Mouse (Mus musculus) neural tube, embryonic 12.5 days (tissue): ENCODE results near the gene Extl1. TPM values are rescaled to one million over a fixed set of nuclear protein-coding genes. Genes with fewer than 3 reads are reported as not detected.

Source experiments
- ATAC-seq: fragments of 200-750 bp; cut with Nextera tagmentation; 2 replicates; pipeline ENCODE4 v1.8.0; 2017; ENCODE audit warnings: low read depth, mild to moderate bottlenecking, moderate TSS enrichment, moderate library complexity; ENCODE audit not compliant: low FRiP score
- H3K27ac ChIP-seq: fragments of 300-500 bp; sonication (generic); 2 replicates; pipeline ENCODE4 v1.5.1; 2016
- H3K27me3 ChIP-seq: fragments of 300-500 bp; sonication (generic); replicated peaks from 2 replicates; pipeline ENCODE4 v1.6.1; 2016; ENCODE audit warnings: mild to moderate bottlenecking
- H3K36me3 ChIP-seq: fragments of 300-500 bp; sonication (generic); 2 replicates; pipeline ENCODE4 v1.6.1; 2016; ENCODE audit warnings: mild to moderate bottlenecking
- H3K4me1 ChIP-seq: fragments of 300-500 bp; sonication (generic); 2 replicates; pipeline ENCODE4 v1.6.1; 2016
- H3K4me2 ChIP-seq: fragments of 300-500 bp; sonication (generic); replicated peaks from 2 replicates; pipeline ENCODE4 v1.6.1; 2016; ENCODE audit warnings: mild to moderate bottlenecking
- H3K4me3 ChIP-seq: fragments of 300-500 bp; sonication (generic); 2 replicates; pipeline ENCODE4 v1.5.1; 2016
- H3K9ac ChIP-seq: fragments of 300-500 bp; sonication (generic); 2 replicates; pipeline ENCODE4 v1.6.1; 2016; ENCODE audit warnings: mild to moderate bottlenecking
- H3K9me3 ChIP-seq: fragments of 300-500 bp; sonication (generic); 2 replicates; pipeline ENCODE4 v1.6.1; 2016; ENCODE audit warnings: mild to moderate bottlenecking
- WGBS: fragments of 180-500 bp; shearing (Covaris S2); methylation state at CpG from one replicate; pipeline ENCODE4 v1.1.7; 2016; 5-methylcytosine and 5-hydroxymethylcytosine counted together
- polyA plus RNA-seq: library from polyadenylated mRNA; unstranded; fragments of >200 nt; fragmentation: Nextera tagmentation; extraction: Ambion mirVana; gene quantifications from 2 replicates; pipeline ENCODE4 v1.2.1, GENCODE M21; 2016

Extl1 gene
- polyA plus RNA-seq, 1 experiment from 2014 or later, result 0.53 TPM

- H3K4me2 ChIP-seq, result no peak overlapping the region
- H3K9ac ChIP-seq, result no peak overlapping the region
- H3K27ac ChIP-seq, result no peak overlapping the region
- H3K4me3 ChIP-seq, result no peak overlapping the region
- ATAC-seq, result no peak
- H3K36me3 ChIP-seq, result no peaks in the 10 kb centered on the region
- H3K9me3 ChIP-seq, result no peaks in the 10 kb centered on the region
- no peaks in the 10 kb centered on the region for H3K4me1 ChIP-seq
- no peaks in the 10 kb centered on the region for H3K27me3 ChIP-seq
- WGBS, result 87% methylated on average over 8 of the region's 8 CpGs
These were observed 4.1 kb downstream of the Extl1 start for GRCm38 (mm10) chr4:134379510-134379909.

GRCm38 (mm10) chr4:134378089-134378615 lies 5.5 kb downstream of the Extl1 start:
- H3K4me2 ChIP-seq, result no peak overlapping the region
- no peaks in the 10 kb centered on the region for H3K4me1 ChIP-seq
- ATAC-seq, result no peak
- H3K9ac ChIP-seq, result no peak overlapping the region
- 30% methylated on average over 10 of the region's 10 CpGs for WGBS
- no peaks in the 10 kb centered on the region for H3K36me3 ChIP-seq
- H3K27ac ChIP-seq, result no peak overlapping the region
- H3K27me3 ChIP-seq, result no peaks in the 10 kb centered on the region
- H3K4me3 ChIP-seq, result no peak overlapping the region
- H3K9me3 ChIP-seq, result no peaks in the 10 kb centered on the region

- H3K27me3 ChIP-seq, result peaks cover 30% of the 10 kb centered on the region
- no peak for ATAC-seq
These were observed 9.3 kb downstream of the Extl1 start for GRCm38 (mm10) chr4:134374306-134374705.

GRCm38 (mm10) chr4:134373295-134373694 lies 10.4 kb downstream of the Extl1 start:
- ATAC-seq, result no peak
- peaks cover 39% of the 10 kb centered on the region for H3K27me3 ChIP-seq
- no peak overlapping the region; the same call in 1 of the 2 replicates for H3K4me2 ChIP-seq
- no peak overlapping the region for H3K4me3 ChIP-seq
- 82% methylated on average over 8 of the region's 8 CpGs for WGBS
- H3K27ac ChIP-seq, result no peak overlapping the region
- H3K9me3 ChIP-seq, result no peaks in the 10 kb centered on the region
- no peak overlapping the region for H3K9ac ChIP-seq
- H3K36me3 ChIP-seq, result no peaks in the 10 kb centered on the region
- H3K4me1 ChIP-seq, result peaks cover 17% of the 10 kb centered on the region

More at GRCm38 (mm10) chr4:134374306-134374705, 9.3 kb downstream of the Extl1 start:
- Histone ChIP-seq H3K27ac (no peak overlapping the region), H3K4me2 (no peak overlapping the region), H3K9me3 (no peaks in the 10 kb centered on the region), H3K36me3 (no peaks in the 10 kb centered on the region), H3K9ac (no peak overlapping the region), H3K4me3 (no peak overlapping the region), H3K4me1 (peaks cover 17% of the 10 kb centered on the region)
- whole genome bisulfite sequencing, result 50% methylated on average over 1 of the region's 1 CpGs

GRCm38 (mm10) chr4:134372294-134372747 lies 11.3 kb downstream of the Extl1 start:
- Histone ChIP-seq H3K36me3 (no peaks in the 10 kb centered on the region), H3K27ac (no peak overlapping the region), H3K9me3 (no peaks in the 10 kb centered on the region), H3K4me3 (peak overlapping the region; percentile 46), H3K4me2 (peak overlapping the region; percentile 94), H3K4me1 (peaks cover 17% of the 10 kb centered on the region), H3K27me3 (peaks cover 40% of the 10 kb centered on the region), H3K9ac (peak overlapping the region; percentile 38; the same call in 1 of the 2 replicates)
- 1% methylated on average over 16 of the region's 16 CpGs for WGBS
- peak; percentile 75 for ATAC-seq

GRCm38 (mm10) chr4:134371316-134371855 lies 12.3 kb downstream of the Extl1 start:
- H3K9ac ChIP-seq, result 0 out of 2 replicates have a peak overlapping the region, but pooled peaks have one; percentile 17
- peak overlapping the region; percentile 94 for H3K4me2 ChIP-seq
- no peaks in the 10 kb centered on the region for H3K9me3 ChIP-seq
- 1% methylated on average over 17 of the region's 17 CpGs for WGBS
- no peaks in the 10 kb centered on the region for H3K36me3 ChIP-seq
- no peak overlapping the region for H3K27ac ChIP-seq
- no peak for ATAC-seq
- peaks cover 17% of the 10 kb centered on the region for H3K4me1 ChIP-seq
- H3K27me3 ChIP-seq, result peaks cover 40% of the 10 kb centered on the region
- H3K4me3 ChIP-seq, result peak overlapping the region; percentile 46

- Histone ChIP-seq H3K4me2 (peak overlapping the region; percentile 94), H3K36me3 (no peaks in the 10 kb centered on the region), H3K9ac (0 out of 2 replicates have a peak overlapping the region, but pooled peaks have one; percentile 17), H3K4me3 (peak overlapping the region; percentile 46), H3K4me1 (peaks cover 17% of the 10 kb centered on the region), H3K9me3 (no peaks in the 10 kb centered on the region), H3K27ac (no peak overlapping the region), H3K27me3 (peaks cover 40% of the 10 kb centered on the region)
- WGBS, result 1% methylated on average over 18 of the region's 18 CpGs
- no peak for ATAC-seq
These were observed 12.9 kb downstream of the Extl1 start for GRCm38 (mm10) chr4:134370649-134371221.

GRCm38 (mm10) chr4:134365280-134365679 lies 18.4 kb downstream of the Extl1 start:
- Histone ChIP-seq H3K9ac (no peak overlapping the region), H3K4me3 (no peak overlapping the region), H3K36me3 (no peaks in the 10 kb centered on the region), H3K4me1 (0 out of 2 replicates have a peak, but pooled peaks cover 3% of the 10 kb centered on the region), H3K27me3 (peaks cover 26% of the 10 kb centered on the region), H3K9me3 (no peaks in the 10 kb centered on the region), H3K4me2 (no peak overlapping the region), H3K27ac (no peak overlapping the region)
- ATAC-seq, result no peak
- WGBS, result 47% methylated on average over 5 of the region's 5 CpGs

- H3K4me2 ChIP-seq, result no peak overlapping the region; the same call in 1 of the 2 replicates
- no peaks in the 10 kb centered on the region for H3K36me3 ChIP-seq
- 0 out of 2 replicates have a peak, but pooled peaks cover 3% of the 10 kb centered on the region for H3K4me1 ChIP-seq
- H3K9me3 ChIP-seq, result no peaks in the 10 kb centered on the region
- no peak overlapping the region for H3K4me3 ChIP-seq
- H3K9ac ChIP-seq, result no peak overlapping the region
- H3K27ac ChIP-seq, result no peak overlapping the region
- WGBS, result 21% methylated on average over 9 of the region's 9 CpGs
- ATAC-seq, result no peak
- H3K27me3 ChIP-seq, result peaks cover 9% of the 10 kb centered on the region
These were observed 21.1 kb downstream of the Extl1 start for GRCm38 (mm10) chr4:134362586-134362985.

GRCm38 (mm10) chr4:134362124-134362523 lies 21.5 kb downstream of the Extl1 start:
- Histone ChIP-seq H3K9ac (no peak overlapping the region), H3K27ac (no peak overlapping the region), H3K27me3 (peaks cover 14% of the 10 kb centered on the region), H3K36me3 (no peaks in the 10 kb centered on the region), H3K4me2 (no peak overlapping the region), H3K4me3 (no peak overlapping the region), H3K4me1 (peaks cover 6% of the 10 kb centered on the region; the same call in 1 of the 2 replicates), H3K9me3 (no peaks in the 10 kb centered on the region)
- ATAC-seq, result no peak
- WGBS, result 69% methylated on average over 9 of the region's 9 CpGs

- Histone ChIP-seq H3K4me2 (no peak overlapping the region), H3K9ac (no peak overlapping the region), H3K27ac (no peak overlapping the region), H3K27me3 (peaks cover 14% of the 10 kb centered on the region), H3K36me3 (no peaks in the 10 kb centered on the region), H3K4me1 (peaks cover 9% of the 10 kb centered on the region; the same call in 1 of the 2 replicates), H3K9me3 (no peaks in the 10 kb centered on the region), H3K4me3 (no peak overlapping the region)
- no peak for ATAC-seq
- WGBS, result 48% methylated on average over 5 of the region's 5 CpGs
These were observed 22.4 kb downstream of the Extl1 start for GRCm38 (mm10) chr4:134361215-134361614.

- Histone ChIP-seq H3K4me3 (no peak overlapping the region), H3K9me3 (no peaks in the 10 kb centered on the region), H3K27me3 (peaks cover 7% of the 10 kb centered on the region), H3K4me1 (peaks cover 6% of the 10 kb centered on the region; the same call in 1 of the 2 replicates), H3K27ac (no peak overlapping the region), H3K36me3 (no peaks in the 10 kb centered on the region), H3K9ac (no peak overlapping the region), H3K4me2 (no peak overlapping the region)
- 92% methylated on average over 6 of the region's 6 CpGs for WGBS
- ATAC-seq, result no peak
These were observed 24.0 kb downstream of the Extl1 start for GRCm38 (mm10) chr4:134359649-134360048.
